Mouse (Mus musculus) neural tube, embryonic 13.5 days (tissue): ENCODE measurements around the gene Fyb. TPM values are rescaled to one million over a fixed set of nuclear protein-coding genes. Genes with fewer than 3 reads are reported as not detected.

Experiments used
- ATAC-seq: fragments of 200-750 bp; cut with Nextera tagmentation; 2 replicates; pipeline ENCODE4 v1.8.0; 2017; ENCODE audit warnings: low read depth, mild to moderate bottlenecking, moderate TSS enrichment, moderate library complexity
- H3K27ac ChIP-seq: fragments of 300-500 bp; sonication (generic); replicated peaks from 2 replicates; pipeline ENCODE4 v1.5.1; 2015; ENCODE audit warnings: moderate library complexity, mild to moderate bottlenecking, inconsistent platforms
- H3K27me3 ChIP-seq: fragments of 300-500 bp; sonication (generic); 2 replicates; pipeline ENCODE4 v1.6.1; 2015; ENCODE audit warnings: mild to moderate bottlenecking, inconsistent platforms
- H3K36me3 ChIP-seq: fragments of 300-500 bp; sonication (generic); 2 replicates; pipeline ENCODE4 v1.6.1; 2015; ENCODE audit warnings: mild to moderate bottlenecking, inconsistent platforms
- H3K4me1 ChIP-seq: fragments of 300-500 bp; sonication (generic); replicated peaks from 2 replicates; pipeline ENCODE4 v1.6.1; 2015; ENCODE audit warnings: inconsistent platforms
- H3K4me2 ChIP-seq: fragments of 300-500 bp; sonication (generic); 2 replicates; pipeline ENCODE4 v1.6.1; 2015; ENCODE audit warnings: inconsistent platforms, mild to moderate bottlenecking, moderate library complexity
- H3K4me3 ChIP-seq: fragments of 300-500 bp; sonication (generic); 2 replicates; pipeline ENCODE4 v1.5.1; 2015; ENCODE audit warnings: mild to moderate bottlenecking, inconsistent platforms
- H3K9ac ChIP-seq: fragments of 300-500 bp; sonication (generic); 2 replicates; pipeline ENCODE4 v1.6.1; 2015; ENCODE audit warnings: moderate library complexity, mild to moderate bottlenecking, inconsistent platforms
- H3K9me3 ChIP-seq: fragments of 300-500 bp; sonication (generic); 2 replicates; pipeline ENCODE4 v1.6.1; 2016; ENCODE audit warnings: inconsistent platforms
- WGBS: fragments of 180-500 bp; shearing (Covaris S2); methylation state at CpG from one replicate; pipeline ENCODE4 v1.1.7; 2015; 5-methylcytosine and 5-hydroxymethylcytosine counted together
- polyA plus RNA-seq: library from polyadenylated mRNA; unstranded; fragments of >200 nt; fragmentation: Nextera tagmentation; extraction: Ambion mirVana; gene quantifications from 2 replicates; pipeline ENCODE4 v1.2.1, GENCODE M21; 2015

Fyb gene
- polyA plus RNA-seq, 1 experiment from 2014 or later: 4.5 TPM

DNA sequence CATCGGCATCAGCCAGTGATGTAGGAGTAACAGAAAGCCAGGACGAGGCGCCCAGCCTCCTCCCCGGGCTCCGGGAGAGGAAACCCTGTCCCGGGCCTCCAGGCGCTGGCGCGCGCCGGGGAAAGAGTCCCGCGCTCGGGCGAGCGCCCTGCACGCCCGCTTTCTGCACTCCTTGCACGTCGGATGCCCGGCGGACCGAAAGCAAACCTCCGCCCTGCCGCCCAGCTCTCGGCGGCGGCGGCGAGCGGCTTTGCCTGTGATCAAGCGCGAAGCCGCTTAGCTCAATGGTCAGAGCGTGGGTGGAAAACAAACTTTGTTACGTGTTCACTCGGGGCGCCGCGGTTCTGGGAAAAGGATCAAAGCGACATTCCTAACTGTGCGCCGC lies 184.9 kb downstream of the Fyb start:
- peak; percentile 62 for ATAC-seq
- Histone ChIP-seq H3K9me3 (no peaks in the 10 kb centered on the region), H3K4me3 (peak overlapping the region; percentile 92), H3K36me3 (no peaks in the 10 kb centered on the region), H3K27me3 (0 out of 2 replicates have a peak, but pooled peaks cover 4% of the 10 kb centered on the region), H3K27ac (peak overlapping the region; percentile 96), H3K4me2 (peak overlapping the region; percentile 86), H3K4me1 (peaks cover 27% of the 10 kb centered on the region), H3K9ac (peak overlapping the region; percentile 94)
- WGBS: under 1% methylated on average over 43 of the region's 43 CpGs

DNA sequence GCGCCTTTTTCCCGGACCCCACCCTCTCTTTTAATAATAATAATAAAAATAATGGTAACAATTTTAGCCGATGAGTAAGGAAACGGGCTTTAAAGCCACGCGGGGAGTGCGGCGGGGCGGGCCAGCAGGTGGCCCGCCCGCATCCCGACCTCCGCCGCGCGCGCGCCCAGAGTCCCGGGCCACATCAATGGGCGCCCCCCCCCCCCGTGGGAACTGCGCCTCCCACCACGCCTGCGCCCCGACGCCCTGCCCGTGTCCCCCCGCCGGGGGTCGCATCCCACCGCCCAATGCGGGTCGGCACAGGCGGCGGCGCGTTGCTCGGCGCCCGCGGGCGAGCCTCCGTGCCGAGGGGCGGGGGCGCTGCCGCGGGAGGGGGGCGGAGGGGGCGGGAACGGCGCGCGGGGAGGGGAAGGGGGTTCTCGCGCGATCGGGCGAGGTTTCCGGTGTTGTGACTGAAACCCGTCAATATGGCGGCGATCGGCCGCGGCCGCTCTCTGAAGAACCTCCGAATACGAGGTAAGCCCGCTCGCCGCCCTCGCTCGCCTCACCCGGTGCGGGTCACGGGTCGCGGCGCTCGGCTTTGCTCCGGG lies 185.4 kb downstream of the Fyb start, which contains the start of gene Rictor:
Gene Rictor (plus strand): TSS at position 444 of the 590 bp plus-strand sequence.
- peak within 1 kb of the TSS; percentile 86 for H3K4me2 ChIP-seq
- under 1% methylated on average over 65 of the region's 82 CpGs for WGBS
- H3K9ac ChIP-seq: peak within 1 kb of the TSS; percentile 94
- no peaks in the 10 kb centered on the region for H3K9me3 ChIP-seq
- ATAC-seq: peak; percentile 92
- peak within 1 kb of the TSS; percentile 96 for H3K27ac ChIP-seq
- H3K4me1 ChIP-seq: peaks cover 32% of the 10 kb centered on the region
- H3K36me3 ChIP-seq: no peaks in the 10 kb centered on the region
- H3K27me3 ChIP-seq: 0 out of 2 replicates have a peak, but pooled peaks cover 4% of the 10 kb centered on the region
- peak within 1 kb of the TSS; percentile 92 for H3K4me3 ChIP-seq

DNA sequence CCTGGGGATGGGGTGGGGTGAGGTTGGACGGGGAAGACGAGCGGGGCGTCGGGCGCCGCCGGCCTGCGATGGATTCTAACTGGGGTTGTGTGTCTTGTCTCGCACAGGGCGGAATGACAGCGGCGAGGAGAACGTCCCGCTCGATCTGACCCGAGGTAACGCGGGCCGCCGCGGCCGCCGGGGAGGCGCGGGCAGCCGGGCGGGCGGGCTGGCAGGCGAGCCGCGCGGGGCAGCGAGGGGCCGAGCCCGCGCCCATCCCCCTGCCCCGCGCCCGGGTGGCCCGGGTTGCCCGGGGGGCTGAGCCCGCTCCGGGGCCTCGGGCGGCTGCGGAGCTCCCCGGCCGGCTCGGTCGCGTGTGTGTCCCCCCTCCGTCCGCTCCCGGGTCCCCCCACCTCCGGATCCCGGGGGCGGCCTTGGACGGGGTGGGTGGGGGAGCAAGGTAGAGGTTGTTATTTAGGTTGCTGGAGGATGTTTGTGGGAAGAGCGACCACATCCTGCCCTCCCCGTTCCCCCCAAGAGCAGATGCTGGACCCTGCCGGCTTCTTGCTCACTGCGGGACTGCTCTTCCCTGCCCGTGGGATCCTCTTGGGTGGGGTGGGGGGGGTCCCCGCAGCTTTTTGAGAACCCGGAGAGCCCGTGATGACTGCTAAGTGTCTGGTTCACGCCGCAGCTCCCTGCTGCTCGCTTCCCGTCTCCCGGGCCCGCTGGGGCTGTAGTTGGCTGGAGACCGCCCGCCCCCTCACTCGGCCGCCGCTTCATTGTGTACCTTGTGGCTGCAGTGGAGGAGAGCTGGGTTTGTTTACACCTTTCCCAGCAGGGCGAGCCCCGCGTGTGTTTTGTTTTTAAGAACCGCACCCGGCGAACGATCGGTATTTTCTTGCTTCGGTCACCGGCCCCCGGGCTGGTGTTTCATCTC lies 186.1 kb downstream of the Fyb start:
- H3K9me3 ChIP-seq: no peaks in the 10 kb centered on the region
- peak; percentile 89 for ATAC-seq
- peak overlapping the region; percentile 96 for H3K27ac ChIP-seq
- peaks cover 40% of the 10 kb centered on the region for H3K4me1 ChIP-seq
- H3K9ac ChIP-seq: peak overlapping the region; percentile 94
- under 1% methylated on average over 71 of the region's 89 CpGs for WGBS
- H3K4me3 ChIP-seq: peak overlapping the region; percentile 92
- H3K27me3 ChIP-seq: 0 out of 2 replicates have a peak, but pooled peaks cover 4% of the 10 kb centered on the region
- H3K4me2 ChIP-seq: peak overlapping the region; percentile 80
- no peaks in the 10 kb centered on the region for H3K36me3 ChIP-seq

DNA sequence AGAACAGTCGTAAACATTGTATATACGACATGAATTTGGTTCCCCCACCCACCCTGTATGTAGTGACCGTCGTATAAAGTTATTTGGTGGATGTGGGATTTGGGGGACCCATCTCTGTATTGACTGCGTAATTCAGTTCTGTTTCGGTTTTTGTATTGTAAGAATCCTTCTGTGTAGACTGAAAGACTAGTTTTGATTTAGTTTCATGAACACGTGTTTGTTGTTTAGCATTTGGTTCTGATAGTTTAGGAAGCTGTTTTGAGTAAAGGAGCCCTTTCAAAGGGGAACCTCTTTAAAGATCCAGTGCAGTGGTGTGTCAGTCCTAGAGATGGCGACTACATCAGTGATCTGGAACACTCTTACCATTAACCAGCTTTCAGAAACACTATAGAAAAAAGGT lies 187.0 kb downstream of the Fyb start:
- 0 out of 2 replicates have a peak, but pooled peaks cover 4% of the 10 kb centered on the region for H3K27me3 ChIP-seq
- H3K36me3 ChIP-seq: no peaks in the 10 kb centered on the region
- H3K4me3 ChIP-seq: peak overlapping the region; percentile 92
- ATAC-seq: no peak
- no peaks in the 10 kb centered on the region for H3K9me3 ChIP-seq
- no peak overlapping the region for H3K27ac ChIP-seq
- peak overlapping the region; percentile 80 for H3K4me2 ChIP-seq
- peaks cover 47% of the 10 kb centered on the region for H3K4me1 ChIP-seq
- peak overlapping the region; percentile 94 for H3K9ac ChIP-seq
- WGBS: 20% methylated on average over 8 of the region's 8 CpGs

DNA sequence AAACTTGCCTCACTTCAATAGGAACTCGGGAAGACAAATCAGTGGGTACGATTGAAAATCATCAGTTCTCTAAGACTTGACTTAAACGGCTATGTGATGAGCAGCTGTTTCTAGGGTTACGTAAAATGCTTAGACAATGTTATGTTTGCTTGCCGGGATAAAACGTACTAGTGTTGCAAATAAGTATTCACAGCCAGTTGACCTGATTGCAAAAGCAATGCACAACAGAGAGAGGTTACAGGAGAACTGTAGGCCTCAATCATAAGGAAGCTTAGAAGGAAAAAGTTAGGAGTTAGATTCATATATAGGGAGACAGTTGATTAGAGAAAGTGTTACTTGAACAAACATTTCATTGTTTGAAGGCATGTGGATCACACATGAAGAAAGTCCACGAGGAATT lies 187.7 kb downstream of the Fyb start:
- ATAC-seq: no peak
- Histone ChIP-seq H3K36me3 (no peaks in the 10 kb centered on the region), H3K4me1 (peaks cover 54% of the 10 kb centered on the region), H3K27me3 (0 out of 2 replicates have a peak, but pooled peaks cover 4% of the 10 kb centered on the region), H3K4me3 (peak overlapping the region; percentile 92; the same call in 1 of the 2 replicates), H3K9ac (0 out of 2 replicates have a peak overlapping the region, but pooled peaks have one; percentile 22), H3K4me2 (peak overlapping the region; percentile 80), H3K27ac (no peak overlapping the region), H3K9me3 (no peaks in the 10 kb centered on the region)
- 78% methylated on average over 7 of the region's 7 CpGs for WGBS

DNA sequence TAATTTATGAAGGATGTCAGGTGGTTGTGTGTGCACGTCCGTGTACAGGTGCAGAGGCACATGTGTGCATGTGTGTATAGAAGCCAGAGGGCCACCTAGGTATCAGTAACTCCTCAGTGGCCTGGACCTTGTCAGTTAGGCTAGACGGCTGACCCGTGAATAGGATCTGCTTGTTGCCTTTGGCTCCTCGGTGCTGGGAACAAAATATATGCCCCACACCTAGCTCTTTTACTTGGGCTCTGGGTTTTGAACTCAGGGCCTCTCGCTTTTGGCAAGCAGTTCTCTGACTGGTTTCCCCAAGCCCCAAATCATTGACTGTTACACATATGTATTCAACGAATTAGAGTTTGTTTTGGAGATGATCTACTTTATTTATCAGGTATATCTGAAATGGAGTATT lies 188.6 kb downstream of the Fyb start:
- no peaks in the 10 kb centered on the region for H3K36me3 ChIP-seq
- 0 out of 2 replicates have a peak, but pooled peaks cover 3% of the 10 kb centered on the region for H3K27me3 ChIP-seq
- no peak overlapping the region for H3K4me2 ChIP-seq
- no peaks in the 10 kb centered on the region for H3K9me3 ChIP-seq
- H3K27ac ChIP-seq: no peak overlapping the region
- no peak overlapping the region for H3K4me3 ChIP-seq
- H3K9ac ChIP-seq: no peak overlapping the region
- ATAC-seq: no peak
- peaks cover 54% of the 10 kb centered on the region for H3K4me1 ChIP-seq
- 86% methylated on average over 7 of the region's 7 CpGs for WGBS

Other genes starting within 250 kb of the Fyb start
- 30.8 and 37.9 TPM in 2 replicates for gene Dab2, start 223.1 kb upstream of the Fyb start, polyA plus RNA-seq
- not detected in 2 replicates for gene C9, start 77.5 kb upstream of the Fyb start, polyA plus RNA-seq
- 49.4 and 58.3 TPM in 2 replicates for gene Rictor, start 185.5 kb downstream of the Fyb start, polyA plus RNA-seq